Mouse (Mus musculus) Muller cell, postnatal 12 days (primary cell): ENCODE results near the gene Crocc.
A peak's percentile ranks its signal among the peaks of the same experiment; 100 is the strongest.

Source experiments
- DNase-seq: peaks from one replicate; pipeline ENCODE4 v3.0.0-alpha.2; 2015; ENCODE audit errors: inconsistent ontology term

Gene Crocc

DNA sequence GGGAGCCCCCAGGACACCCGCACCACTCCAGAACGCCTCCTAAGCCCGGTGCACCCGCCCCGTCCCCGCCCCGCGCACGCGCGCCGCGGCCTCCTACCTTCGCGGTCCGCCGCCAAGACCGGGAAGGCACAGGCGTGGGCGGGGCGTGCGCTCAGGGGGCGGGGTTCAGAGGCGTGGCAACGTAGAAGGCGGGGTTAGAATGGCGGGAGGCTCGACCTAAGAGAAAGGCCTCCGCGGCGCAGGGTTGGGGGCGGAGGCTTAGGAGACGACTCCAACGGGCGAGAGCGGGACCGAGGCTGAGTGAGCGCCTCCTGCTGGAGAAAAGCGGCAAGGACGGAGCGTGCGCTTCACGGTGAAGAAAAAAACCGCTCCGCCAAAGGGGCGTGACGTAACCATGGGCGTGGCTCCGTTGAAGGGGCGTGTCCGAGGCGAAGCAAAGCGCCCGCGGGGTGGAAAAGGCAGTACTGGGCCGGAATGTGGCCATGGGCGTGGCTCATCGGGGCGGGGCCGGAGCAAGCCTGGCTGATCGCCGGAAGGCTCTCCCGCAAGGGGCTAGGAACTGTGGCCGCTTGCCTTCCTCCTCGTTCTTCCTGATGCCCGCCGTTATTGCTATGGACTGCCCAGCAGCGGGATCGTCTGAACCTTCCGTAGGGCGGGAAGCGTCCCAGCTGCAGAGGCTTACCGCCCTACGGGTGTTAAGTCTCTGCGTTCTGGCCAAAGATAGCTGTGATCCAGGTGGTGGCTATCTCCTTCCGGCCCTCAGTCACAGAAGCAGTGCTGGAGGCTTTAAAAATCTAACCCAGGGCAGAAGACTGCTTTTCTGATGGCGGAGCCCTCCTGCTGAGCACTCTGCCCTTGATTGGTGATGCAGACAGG, at the start of gene Crocc:
Gene Crocc (minus strand): TSS at position 125 of the 876 bp plus-strand sequence.
- peak; percentile 100 for DNase-seq

DNA sequence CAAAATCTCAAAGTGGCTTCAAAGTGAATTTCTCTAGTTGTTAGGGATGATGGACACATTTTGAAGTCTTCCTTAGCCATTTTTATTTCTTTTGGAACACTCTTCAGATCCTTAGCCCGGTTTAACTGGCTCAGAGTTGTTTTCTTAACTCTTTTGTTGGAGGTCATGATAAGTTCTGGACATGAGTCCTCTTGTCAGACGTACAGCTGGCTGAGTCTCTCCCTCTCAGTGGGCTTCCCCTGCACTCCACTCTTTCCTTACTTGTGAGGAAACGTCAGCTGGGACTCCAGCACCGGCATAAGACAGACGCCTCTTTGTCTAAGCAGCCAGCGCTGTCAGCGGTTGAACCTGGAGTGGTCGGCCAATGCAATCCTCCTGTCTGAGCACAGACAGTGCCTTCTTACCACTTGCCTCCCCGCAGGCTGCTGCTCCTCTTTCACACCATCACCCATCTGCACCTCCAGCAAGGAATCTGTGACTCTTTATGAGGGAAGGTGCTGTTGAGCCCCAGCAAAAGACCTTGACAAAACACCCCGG, 47.9 kb upstream of the Crocc start:
- no peak for DNase-seq

DNA sequence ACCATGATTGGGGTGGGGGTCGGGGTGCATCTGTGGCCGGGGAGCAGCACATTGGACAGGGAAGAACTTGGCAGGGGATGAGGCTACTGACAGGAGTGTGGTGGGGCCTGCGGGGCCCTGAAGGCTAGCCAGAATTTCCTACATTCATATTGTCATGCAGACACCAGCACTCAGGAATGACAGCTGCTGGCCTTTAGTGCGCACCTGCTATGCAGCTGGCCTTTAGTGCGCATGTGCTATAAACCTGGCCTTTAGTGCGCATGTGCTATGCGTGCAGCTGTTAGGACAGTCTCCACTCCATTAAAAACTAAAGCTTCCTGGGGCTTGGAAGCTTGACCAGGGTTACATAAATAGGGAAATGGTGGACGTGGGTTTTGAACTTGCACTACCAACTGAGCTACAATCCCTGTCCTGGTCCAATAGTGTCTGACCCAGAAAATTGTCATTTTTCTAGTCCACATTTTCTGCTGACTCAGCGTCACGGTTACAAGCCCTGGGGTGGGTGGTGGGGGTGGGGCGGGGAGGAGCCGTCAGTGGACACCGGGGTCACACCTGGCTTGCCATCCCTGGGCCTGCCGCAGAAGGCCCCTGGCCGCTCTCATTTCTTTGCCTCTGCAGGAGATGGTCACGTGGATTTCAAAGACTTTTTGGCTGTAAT, 46.3 kb upstream of the Crocc start:
- no peak for DNase-seq

DNA sequence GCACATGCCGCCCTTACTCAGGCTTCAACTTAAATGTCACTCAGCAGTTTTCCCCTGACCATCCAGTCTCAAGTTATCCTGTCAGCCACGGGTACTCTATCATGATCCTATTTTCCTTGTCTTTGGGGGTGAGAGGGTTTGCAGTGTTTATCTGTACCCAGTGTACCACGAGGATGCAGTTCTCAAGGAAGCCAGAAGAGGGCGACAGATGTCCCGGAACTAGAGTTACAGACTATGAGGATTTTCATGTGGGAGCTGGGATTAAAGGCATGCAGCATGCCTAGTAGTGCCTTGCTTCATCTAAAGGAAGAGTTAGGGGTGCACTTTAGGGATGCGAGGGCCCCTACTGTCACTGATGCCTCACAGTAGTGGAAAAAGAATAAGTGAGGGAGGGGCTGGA, 41.5 kb upstream of the Crocc start:
- DNase-seq: no peak

DNA sequence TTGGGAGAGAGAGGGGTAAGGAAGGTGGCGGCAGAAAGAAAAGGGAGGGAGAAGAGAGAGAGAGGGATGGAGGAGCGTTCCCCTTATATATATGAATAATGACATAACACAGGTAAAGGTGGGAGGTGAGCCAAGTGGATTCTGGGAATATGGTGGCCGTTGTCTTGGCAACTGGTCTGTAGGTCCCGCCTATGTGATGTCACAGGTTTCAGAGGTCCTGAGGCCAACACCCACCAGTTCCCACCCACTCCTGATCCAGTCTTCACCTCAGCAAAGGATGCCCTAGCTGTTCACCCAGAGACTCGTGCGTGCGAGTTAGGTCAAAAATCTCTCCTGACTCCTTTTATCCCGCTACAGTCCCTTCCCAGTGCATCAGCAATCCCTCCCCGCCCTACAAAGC, 40.9 kb upstream of the Crocc start:
- no peak for DNase-seq

DNA sequence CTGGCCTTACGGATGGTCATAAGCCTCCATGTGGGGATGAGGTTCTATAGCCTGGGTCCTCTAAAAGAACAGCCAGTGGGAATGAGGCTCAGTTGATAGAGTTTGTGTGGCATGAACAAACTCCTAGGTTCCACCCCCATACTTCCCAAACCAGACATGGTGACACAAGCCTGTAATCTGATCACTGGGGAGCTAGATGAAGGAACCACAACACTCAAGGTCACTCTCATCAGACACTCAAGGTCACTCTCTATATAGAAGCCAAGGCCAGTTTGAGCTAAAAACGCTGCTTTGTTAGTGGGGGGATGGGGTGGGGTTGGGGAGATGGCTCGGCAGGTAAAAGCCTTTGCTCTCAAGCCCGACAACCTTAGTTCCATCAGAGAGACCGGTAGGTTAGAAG, 39.6 kb upstream of the Crocc start:
- DNase-seq: no peak

DNA sequence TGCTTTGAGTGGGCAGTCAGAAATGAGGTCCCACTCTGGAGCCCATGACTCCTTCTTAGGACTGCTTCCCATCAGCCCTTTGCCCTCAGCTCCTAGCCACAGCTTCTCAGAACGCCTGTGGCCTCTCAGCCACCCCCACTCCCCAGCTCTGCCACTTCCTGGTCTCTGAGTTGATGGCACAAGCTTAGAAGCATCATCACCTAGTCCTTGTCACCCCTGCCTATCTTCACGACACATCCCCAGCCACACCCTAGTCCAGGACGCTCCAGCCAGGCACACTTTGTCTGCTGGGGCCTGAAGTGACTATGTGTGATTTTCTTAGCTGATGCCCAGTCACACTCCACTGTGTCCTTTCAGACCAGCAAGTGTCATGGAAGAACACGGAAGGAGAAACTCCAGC, 38.6 kb upstream of the Crocc start:
- DNase-seq: no peak

DNA sequence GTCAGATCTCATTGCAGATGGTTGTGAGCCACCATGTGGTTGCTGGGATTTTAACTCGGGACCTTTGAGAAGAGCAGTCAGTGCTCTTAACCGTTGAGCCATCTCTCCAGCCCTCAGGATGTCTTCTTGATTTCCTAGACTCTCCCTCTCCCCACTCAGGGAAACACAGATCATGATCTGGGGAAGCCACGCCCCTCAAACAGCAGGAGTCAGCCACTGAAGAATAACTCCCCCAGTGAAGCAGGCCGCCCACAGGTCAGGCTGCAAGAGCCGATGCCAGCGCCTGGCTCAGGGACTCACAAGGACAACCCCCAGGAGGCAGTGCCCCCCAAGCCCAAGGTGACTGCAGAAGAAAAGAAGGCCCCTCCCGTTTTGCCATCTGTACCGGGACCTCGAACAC, 36.4 kb upstream of the Crocc start:
- DNase-seq: no peak

DNA sequence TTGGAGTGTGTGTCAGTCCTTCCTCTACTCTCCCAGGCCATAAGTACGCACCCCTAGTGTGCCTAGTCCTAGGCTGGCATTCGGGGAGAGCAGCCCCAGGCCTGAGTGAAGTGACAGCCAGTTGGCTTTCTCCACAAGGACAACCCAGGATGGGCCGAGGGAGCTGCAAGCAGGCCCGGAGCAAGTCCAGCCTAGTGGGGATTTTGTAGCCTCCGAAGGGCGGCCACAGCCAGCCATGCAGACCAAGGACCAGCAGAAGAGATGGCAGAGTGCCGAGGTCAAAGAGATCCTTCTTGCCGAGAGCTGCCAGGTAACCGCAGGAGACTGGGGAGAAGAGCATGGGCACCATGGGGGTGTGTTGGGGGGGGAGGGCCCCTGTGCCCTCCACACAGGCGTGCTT, 34.7 kb upstream of the Crocc start:
- DNase-seq: no peak

DNA sequence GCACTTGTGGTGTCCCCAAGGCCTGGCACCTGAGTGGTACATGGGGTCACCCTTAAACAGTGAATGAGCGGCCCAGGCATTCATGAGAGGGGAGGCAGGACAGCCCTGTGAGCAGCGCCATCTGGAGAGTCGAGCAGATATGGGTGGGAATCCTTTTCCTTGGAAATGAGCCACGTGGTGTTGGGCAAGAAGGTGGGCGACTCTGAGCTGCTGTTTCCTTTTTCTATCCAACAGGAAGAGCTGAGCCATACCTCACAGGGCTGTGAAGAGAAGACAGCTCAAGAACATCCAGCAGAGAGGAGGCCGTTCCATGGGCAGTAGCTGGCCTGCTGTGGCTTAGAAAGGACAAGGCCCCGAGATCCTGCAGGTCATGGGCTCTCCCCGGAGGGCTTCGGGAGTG, 28.4 kb upstream of the Crocc start:
- DNase-seq: no peak

DNA sequence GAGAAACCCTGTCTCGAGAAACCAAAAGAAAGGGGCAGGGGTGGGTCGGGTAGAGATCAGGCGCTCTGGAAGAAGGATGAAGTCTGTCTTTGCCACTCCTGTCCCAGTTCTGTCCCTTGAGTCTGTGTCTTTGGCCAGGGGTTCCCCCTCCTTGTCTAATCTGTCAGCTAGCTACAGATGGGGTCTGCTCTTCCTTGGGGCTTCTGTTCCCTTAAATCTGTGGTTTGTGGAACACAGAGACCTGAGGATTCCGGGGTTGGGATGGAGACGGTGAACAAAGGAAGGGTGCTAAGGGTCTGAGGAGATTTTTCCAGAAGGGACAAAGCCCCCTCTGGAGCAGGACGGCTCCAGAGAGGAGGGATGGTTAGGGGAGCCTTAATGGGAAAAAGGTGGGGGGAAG, 27.7 kb upstream of the Crocc start, which contains the start of gene Spata21:
Gene Spata21 (plus strand): TSS at position 301 of the 400 bp plus-strand sequence.
- DNase-seq: no peak

DNA sequence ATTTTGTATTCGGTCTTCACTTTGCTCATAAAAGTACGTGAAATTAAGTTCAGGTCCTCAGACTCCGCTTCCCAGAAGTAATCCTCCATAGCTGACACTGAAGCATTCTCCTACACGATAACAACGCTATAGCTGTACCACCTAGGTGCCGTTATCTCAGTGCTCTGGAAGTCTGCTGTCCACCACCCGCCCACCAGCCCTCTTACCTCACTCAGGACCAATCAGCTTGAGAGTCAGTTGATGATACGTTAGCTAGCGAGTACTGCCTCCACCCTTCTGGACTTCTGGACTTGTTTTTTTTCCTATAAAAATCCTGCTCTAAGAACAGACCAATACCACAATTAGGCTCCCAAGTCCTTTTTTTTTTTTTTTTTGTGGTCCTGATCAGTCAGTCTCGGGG, 26.5 kb upstream of the Crocc start:
- DNase-seq: no peak

DNA sequence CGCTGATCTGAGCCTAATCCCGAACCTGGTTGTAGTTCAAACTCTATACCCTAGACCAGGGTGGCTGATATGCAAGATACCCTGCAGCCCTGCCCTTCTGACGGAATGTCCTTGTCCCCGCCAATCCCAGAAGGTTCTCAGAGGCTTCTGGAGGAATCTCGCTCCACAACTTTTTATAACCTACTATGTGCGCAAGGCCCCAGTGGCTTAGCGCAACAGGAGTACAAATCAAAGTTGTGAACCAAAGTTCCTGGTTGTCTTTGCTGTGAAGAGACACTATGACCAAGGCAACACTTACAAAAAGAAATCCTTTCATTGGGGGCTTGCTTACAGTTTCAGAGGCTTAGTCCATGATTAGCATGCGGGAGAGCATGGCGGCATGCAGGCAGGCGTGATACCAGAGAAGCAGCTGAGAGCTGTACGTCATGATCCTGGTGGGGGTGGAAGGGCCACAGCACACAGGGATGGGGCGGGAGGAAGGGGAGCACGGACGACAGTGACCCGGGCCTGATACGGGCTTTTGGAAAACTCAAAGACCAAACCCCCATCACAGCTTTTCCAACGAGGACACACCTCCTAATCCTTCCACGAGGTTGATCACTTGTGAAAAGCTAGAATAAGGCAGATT, 18.3 kb upstream of the Crocc start:
- no peak for DNase-seq

DNA sequence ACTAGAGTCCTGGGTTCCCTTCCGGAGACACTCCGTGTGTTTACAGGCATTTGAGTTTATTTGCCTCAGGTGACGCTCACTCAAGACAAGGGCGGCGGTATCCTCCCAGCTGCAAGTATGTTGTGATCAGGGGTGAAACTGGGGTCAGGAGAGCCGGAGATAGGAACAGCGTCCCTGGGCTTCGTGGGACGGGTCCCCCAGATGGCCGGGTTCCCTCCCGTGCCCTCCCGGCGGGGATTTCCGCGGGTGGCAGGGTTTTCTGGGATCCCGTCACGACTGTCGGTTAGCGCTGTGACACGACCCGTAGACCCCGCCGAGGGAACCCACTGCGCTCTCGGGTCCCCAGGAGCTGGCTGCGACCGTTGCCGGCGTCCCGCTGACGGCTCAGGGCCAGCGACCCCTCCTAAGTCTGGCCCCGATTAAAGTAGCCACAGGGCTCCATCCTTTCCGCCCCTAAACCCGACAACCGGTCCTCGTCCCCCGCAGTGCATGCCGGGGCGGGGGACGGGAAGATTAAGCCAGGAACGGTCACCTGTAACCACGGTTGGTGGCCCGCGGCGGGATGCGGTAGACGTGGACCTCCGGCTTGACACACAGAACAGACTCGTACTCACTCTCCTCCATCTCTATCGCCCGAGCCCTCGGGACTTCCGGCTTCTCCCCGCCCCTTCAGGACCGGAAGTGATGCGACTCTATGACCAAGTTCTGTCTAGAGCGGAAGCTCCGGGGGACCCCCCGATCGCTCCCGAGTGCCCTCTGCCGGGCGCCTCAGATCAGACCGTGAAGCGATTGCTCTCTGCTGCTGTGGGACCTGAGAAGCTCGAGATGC, 17.5 kb upstream of the Crocc start, which contains the start of gene Necap2:
Gene Necap2 (minus strand): TSS at position 677 of the 829 bp plus-strand sequence.
- peak; percentile 96 for DNase-seq

DNA sequence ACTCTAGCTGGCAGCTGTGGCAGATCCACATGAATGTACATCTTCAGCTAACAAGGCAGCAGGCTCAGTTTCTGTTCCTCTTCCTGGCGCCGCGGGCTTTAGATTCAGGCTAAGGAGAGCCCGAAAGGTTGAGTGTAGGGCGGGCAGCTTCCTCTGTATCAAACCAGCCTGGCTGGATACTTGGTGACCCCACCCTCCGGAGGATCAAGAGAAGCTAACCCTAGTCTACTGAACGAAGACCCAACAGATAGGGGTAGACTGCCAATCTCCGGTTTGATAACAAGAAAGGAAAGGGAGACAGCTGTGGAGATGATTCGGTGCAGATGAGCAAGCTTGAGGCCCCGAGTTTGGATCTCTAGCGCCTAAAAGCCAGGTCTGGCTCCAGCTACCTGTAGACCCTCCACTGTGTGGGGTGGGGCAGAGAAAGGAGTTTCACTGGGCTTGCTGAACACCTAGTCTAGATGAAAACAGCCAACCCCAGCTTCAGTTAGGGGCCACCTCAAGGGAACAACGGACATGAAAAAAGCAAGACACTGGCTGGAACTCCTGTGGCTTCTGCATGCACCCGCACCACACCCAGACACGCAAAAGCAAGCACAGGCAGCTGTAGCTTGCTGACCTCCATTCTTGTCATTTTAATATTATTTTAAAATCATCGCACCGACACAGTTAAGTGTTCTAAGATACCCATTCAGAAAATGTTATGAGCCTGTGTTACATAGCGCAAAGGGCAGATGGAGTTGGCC, 16.6 kb upstream of the Crocc start:
- no peak for DNase-seq

DNA sequence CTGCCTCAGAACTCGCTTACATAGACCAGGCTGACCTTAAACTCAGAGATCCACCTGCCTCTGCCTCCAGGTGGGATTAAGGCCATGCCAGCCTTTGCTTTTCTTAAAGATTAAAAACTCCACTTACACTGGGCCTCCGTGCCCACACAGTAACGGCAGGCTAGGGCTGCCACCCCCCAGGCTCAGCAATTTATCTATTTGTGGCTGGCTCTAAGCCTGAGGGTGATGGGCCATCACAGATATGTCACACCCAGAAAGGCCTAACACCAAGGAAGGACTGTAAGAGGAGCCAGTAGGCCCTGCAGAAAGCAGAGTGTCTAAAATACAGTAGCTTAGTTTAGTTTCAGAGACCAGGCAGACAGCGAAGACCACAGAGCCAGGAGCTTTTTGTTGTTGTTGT, 13.8 kb upstream of the Crocc start:
- DNase-seq: no peak

DNA sequence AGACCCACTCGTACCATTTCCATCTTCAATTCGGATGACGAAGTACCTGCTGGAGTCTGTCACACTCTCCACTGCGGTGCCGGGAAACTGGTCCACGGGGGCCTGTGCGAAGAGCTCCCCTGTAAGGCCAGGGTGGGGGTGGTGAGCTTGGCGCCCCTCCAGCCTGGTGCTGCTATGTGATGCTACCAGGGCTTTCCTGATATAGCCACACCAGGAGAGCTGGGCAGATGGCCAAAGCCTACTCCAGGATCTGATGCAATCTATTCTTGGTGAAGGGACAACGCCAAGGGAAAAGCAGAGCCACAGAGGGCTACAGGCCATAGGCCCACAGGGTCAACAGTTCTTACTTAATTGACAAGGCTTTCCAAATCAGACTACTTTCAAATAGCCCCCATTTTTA, 13.3 kb upstream of the Crocc start:
- peak; percentile 32 for DNase-seq

DNA sequence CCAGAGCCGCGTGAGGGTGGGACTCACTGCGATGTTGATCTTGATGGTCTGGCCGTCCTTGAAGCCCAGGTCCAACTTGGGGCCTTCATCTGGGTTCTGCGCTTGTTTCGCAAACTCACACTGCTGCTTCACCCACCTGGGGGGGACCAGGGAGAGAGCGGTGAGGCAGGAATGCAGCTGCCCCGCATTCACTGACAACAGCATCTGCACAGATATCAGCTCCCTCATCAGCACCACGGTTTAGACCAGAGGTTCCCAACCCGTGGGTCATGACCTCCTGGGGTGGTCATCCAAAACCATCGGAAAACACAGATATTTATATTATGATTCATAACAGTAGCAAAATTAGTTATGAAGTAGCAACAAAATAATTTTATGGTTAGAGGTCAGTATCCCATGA, 12.2 kb upstream of the Crocc start:
- no peak for DNase-seq

DNA sequence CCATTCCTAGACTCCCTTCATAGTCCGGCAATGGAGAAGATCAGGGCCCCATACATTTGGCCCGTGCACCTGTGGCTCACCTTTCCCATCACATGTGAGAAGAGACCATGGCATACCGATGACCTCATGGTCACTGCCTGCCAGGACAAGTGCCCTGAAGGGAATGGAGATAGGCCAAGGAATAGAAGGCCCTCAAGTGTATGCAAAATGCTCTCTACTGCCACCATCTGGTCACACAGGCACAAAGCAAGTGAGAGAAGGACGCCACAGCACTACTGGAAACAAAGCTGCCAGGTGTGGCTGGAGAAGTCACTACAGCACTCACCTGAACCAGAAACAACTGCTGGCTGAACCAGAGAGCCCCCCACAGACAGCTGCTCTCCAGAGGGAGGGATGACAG, 9.4 kb upstream of the Crocc start:
- peak; percentile 28 for DNase-seq

DNA sequence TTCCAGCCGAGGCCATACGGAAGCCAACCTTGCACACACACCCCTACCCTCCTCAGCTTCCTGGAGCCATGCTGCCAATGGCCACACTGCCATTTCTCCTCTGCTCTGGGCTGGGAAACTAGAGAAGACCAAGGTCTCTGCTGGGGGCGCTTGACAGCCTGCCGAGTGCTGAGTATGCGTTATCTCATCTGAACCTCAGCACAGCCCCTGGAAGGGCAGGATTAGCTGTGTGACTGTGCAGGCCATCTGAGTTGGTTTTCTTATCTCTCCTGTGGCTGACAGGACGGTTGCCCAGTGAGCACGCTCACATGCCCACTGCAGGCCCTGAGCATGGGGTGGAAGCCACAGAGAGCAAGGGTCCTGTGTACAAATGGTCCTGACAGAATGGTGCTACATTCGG, 8.3 kb upstream of the Crocc start:
- DNase-seq: no peak

DNA sequence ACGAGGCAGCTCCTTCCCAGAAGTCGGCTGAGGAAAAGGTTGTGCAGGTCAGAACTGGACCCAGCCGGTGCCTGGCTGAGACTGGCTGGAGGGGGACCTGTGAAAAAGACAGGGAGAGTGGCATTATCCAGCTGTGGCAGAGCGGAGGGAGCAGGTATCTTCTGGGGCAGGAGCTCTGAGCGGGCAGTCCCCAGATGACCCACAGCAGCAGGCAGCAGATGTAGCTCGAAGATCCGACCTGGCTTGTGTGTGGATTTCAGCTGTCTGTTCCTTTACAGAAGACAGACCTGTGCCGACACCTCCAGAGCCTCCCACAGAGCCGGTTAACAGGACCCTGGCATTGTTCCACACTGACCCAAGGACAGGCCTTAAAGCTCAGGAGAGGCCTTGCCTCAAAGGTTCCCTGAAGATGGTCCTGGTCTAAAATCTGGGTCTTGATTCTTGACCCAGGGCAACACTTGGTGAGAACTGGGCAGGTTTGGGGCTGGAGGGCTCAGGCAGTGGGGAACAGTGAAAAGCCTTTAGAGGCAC, 7.2 kb upstream of the Crocc start:
- DNase-seq: no peak
